Mouse (Mus musculus) kidney, embryonic 15.5 days (tissue): ENCODE data around the gene Cdh4. TPM values are rescaled to one million over a fixed set of nuclear protein-coding genes. Genes with fewer than 3 reads are reported as not detected.

Experiments used
- ATAC-seq: fragments of 200-750 bp; cut with Nextera tagmentation; replicated peaks from 2 replicates; pipeline ENCODE4 v1.8.0; 2017; ENCODE audit warnings: moderate TSS enrichment; ENCODE audit not compliant: low FRiP score
- H3K27ac ChIP-seq: fragments of 300-500 bp; sonication (generic); 2 replicates; pipeline ENCODE4 v1.5.1; 2015; ENCODE audit warnings: mild to moderate bottlenecking, inconsistent platforms
- H3K27me3 ChIP-seq: fragments of 300-500 bp; sonication (generic); 2 replicates; pipeline ENCODE4 v1.6.1; 2015; ENCODE audit warnings: inconsistent platforms
- H3K36me3 ChIP-seq: fragments of 300-500 bp; sonication (generic); 2 replicates; pipeline ENCODE4 v1.6.1; 2015; ENCODE audit warnings: inconsistent platforms
- H3K4me1 ChIP-seq: fragments of 300-500 bp; sonication (generic); 2 replicates; pipeline ENCODE4 v1.6.1; 2015; ENCODE audit warnings: inconsistent platforms
- H3K4me2 ChIP-seq: fragments of 300-500 bp; sonication (generic); 2 replicates; pipeline ENCODE4 v1.6.1; 2015; ENCODE audit warnings: moderate library complexity, mild to moderate bottlenecking, inconsistent platforms
- H3K4me3 ChIP-seq: fragments of 300-500 bp; sonication (generic); replicated peaks from 2 replicates; pipeline ENCODE4 v1.5.1; 2015; ENCODE audit warnings: mild to moderate bottlenecking, inconsistent platforms
- H3K9ac ChIP-seq: fragments of 300-500 bp; sonication (generic); 2 replicates; pipeline ENCODE4 v1.6.1; 2015; ENCODE audit warnings: mild to moderate bottlenecking, inconsistent platforms
- H3K9me3 ChIP-seq: fragments of 300-500 bp; sonication (generic); replicated peaks from 2 replicates; pipeline ENCODE4 v1.6.1; 2016; ENCODE audit warnings: inconsistent platforms
- WGBS: fragments of 180-500 bp; shearing (Covaris S2); methylation state at CpG from one replicate; pipeline ENCODE4 v1.1.7; 2015; ENCODE audit warnings: mixed read lengths; 5-methylcytosine and 5-hydroxymethylcytosine counted together
- polyA plus RNA-seq: library from polyadenylated mRNA; unstranded; fragments of >200 nt; fragmentation: Nextera tagmentation; extraction: Ambion mirVana; gene quantifications from 2 replicates; pipeline ENCODE4 v1.2.1, GENCODE M21; 2015

Gene Cdh4
- polyA plus RNA-seq, 1 experiment from 2014 or later: 23.2 TPM

- H3K36me3 ChIP-seq: no peaks in the 10 kb centered on the region
- H3K4me3 ChIP-seq: no peak overlapping the region
- no peak overlapping the region for H3K27ac ChIP-seq
- 76% methylated on average over 3 of the region's 3 CpGs for WGBS
- H3K4me2 ChIP-seq: no peak overlapping the region
- peaks cover 14% of the 10 kb centered on the region; the same call in 1 of the 2 replicates for H3K4me1 ChIP-seq
- no peak overlapping the region for H3K9ac ChIP-seq
- no peaks in the 10 kb centered on the region for H3K9me3 ChIP-seq
- ATAC-seq: no peak
- H3K27me3 ChIP-seq: no peaks in the 10 kb centered on the region
These were observed 348.5 kb downstream of the Cdh4 start for GRCm38 (mm10) chr2:179790684-179791083.

GRCm38 (mm10) chr2:179792426-179793133 is 350.3 kb downstream of the Cdh4 start:
- H3K4me1 ChIP-seq: 0 out of 2 replicates have a peak, but pooled peaks cover 5% of the 10 kb centered on the region
- ATAC-seq: no peak
- no peaks in the 10 kb centered on the region for H3K9me3 ChIP-seq
- WGBS: 47% methylated on average over 13 of the region's 13 CpGs
- H3K4me3 ChIP-seq: no peak overlapping the region
- no peak overlapping the region for H3K27ac ChIP-seq
- H3K36me3 ChIP-seq: no peaks in the 10 kb centered on the region
- H3K9ac ChIP-seq: no peak overlapping the region
- H3K27me3 ChIP-seq: no peaks in the 10 kb centered on the region
- no peak overlapping the region for H3K4me2 ChIP-seq

GRCm38 (mm10) chr2:179794354-179794753 is 352.1 kb downstream of the Cdh4 start:
- H3K27me3 ChIP-seq: no peaks in the 10 kb centered on the region
- no peak overlapping the region for H3K9ac ChIP-seq
- H3K27ac ChIP-seq: no peak overlapping the region
- H3K4me2 ChIP-seq: no peak overlapping the region
- no peaks in the 10 kb centered on the region for H3K36me3 ChIP-seq
- WGBS: 41% methylated on average over 1 of the region's 1 CpGs
- no peak for ATAC-seq
- H3K9me3 ChIP-seq: no peaks in the 10 kb centered on the region
- no peak overlapping the region for H3K4me3 ChIP-seq
- 0 out of 2 replicates have a peak, but pooled peaks cover 3% of the 10 kb centered on the region for H3K4me1 ChIP-seq

- H3K4me3 ChIP-seq: no peak overlapping the region
- no peaks in the 10 kb centered on the region for H3K9me3 ChIP-seq
- H3K9ac ChIP-seq: no peak overlapping the region
- WGBS: 75% methylated on average over 12 of the region's 12 CpGs
- H3K4me2 ChIP-seq: no peak overlapping the region
- H3K27me3 ChIP-seq: no peaks in the 10 kb centered on the region
- H3K36me3 ChIP-seq: no peaks in the 10 kb centered on the region
- no peak overlapping the region for H3K27ac ChIP-seq
- ATAC-seq: no peak
- H3K4me1 ChIP-seq: 0 out of 2 replicates have a peak, but pooled peaks cover 3% of the 10 kb centered on the region
These were observed 353.2 kb downstream of the Cdh4 start for GRCm38 (mm10) chr2:179795452-179795851.

GRCm38 (mm10) chr2:179799906-179800532 is 357.8 kb downstream of the Cdh4 start:
- H3K27me3 ChIP-seq: no peaks in the 10 kb centered on the region
- H3K9me3 ChIP-seq: no peaks in the 10 kb centered on the region
- H3K4me2 ChIP-seq: no peak overlapping the region
- no peak overlapping the region for H3K27ac ChIP-seq
- H3K4me1 ChIP-seq: no peaks in the 10 kb centered on the region
- no peak for ATAC-seq
- H3K36me3 ChIP-seq: no peaks in the 10 kb centered on the region
- WGBS: 85% methylated on average over 19 of the region's 19 CpGs
- no peak overlapping the region for H3K4me3 ChIP-seq
- no peak overlapping the region for H3K9ac ChIP-seq

GRCm38 (mm10) chr2:179801042-179801441 is 358.8 kb downstream of the Cdh4 start:
- 43% methylated on average over 7 of the region's 7 CpGs for WGBS
- Histone ChIP-seq H3K27me3 (no peaks in the 10 kb centered on the region), H3K36me3 (no peaks in the 10 kb centered on the region), H3K9ac (no peak overlapping the region), H3K9me3 (no peaks in the 10 kb centered on the region), H3K27ac (no peak overlapping the region), H3K4me3 (no peak overlapping the region), H3K4me2 (no peak overlapping the region), H3K4me1 (no peaks in the 10 kb centered on the region)
- ATAC-seq: no peak

- H3K9me3 ChIP-seq: no peaks in the 10 kb centered on the region
- H3K4me1 ChIP-seq: no peaks in the 10 kb centered on the region
- no peak overlapping the region for H3K9ac ChIP-seq
- 85% methylated on average over 1 of the region's 1 CpGs for WGBS
- no peaks in the 10 kb centered on the region for H3K36me3 ChIP-seq
- no peaks in the 10 kb centered on the region for H3K27me3 ChIP-seq
- H3K27ac ChIP-seq: no peak overlapping the region
- ATAC-seq: no peak
- no peak overlapping the region for H3K4me3 ChIP-seq
- H3K4me2 ChIP-seq: no peak overlapping the region
These were observed 360.2 kb downstream of the Cdh4 start for GRCm38 (mm10) chr2:179802411-179802810.

- no peaks in the 10 kb centered on the region for H3K27me3 ChIP-seq
- peaks cover 12% of the 10 kb centered on the region for H3K4me1 ChIP-seq
- no peak overlapping the region for H3K4me3 ChIP-seq
- H3K36me3 ChIP-seq: no peaks in the 10 kb centered on the region
- H3K9ac ChIP-seq: no peak overlapping the region
- H3K27ac ChIP-seq: no peak overlapping the region
- ATAC-seq: no peak
- no peaks in the 10 kb centered on the region for H3K9me3 ChIP-seq
- no peak overlapping the region for H3K4me2 ChIP-seq
- 79% methylated on average over 5 of the region's 5 CpGs for WGBS
These were observed 368.9 kb downstream of the Cdh4 start for GRCm38 (mm10) chr2:179811086-179811485.

GRCm38 (mm10) chr2:179813035-179813827 is 371.0 kb downstream of the Cdh4 start:
- no peak overlapping the region for H3K4me3 ChIP-seq
- H3K4me1 ChIP-seq: peaks cover 12% of the 10 kb centered on the region
- 69% methylated on average over 11 of the region's 11 CpGs for WGBS
- H3K4me2 ChIP-seq: no peak overlapping the region
- H3K9me3 ChIP-seq: no peaks in the 10 kb centered on the region
- no peaks in the 10 kb centered on the region for H3K36me3 ChIP-seq
- no peak for ATAC-seq
- H3K27me3 ChIP-seq: no peaks in the 10 kb centered on the region
- H3K9ac ChIP-seq: no peak overlapping the region
- no peak overlapping the region for H3K27ac ChIP-seq

GRCm38 (mm10) chr2:179824776-179825326 is 382.6 kb downstream of the Cdh4 start:
- H3K9me3 ChIP-seq: no peaks in the 10 kb centered on the region
- H3K4me2 ChIP-seq: peak overlapping the region; percentile 10
- no peak overlapping the region for H3K9ac ChIP-seq
- ATAC-seq: peak; percentile 59
- no peak overlapping the region for H3K4me3 ChIP-seq
- H3K4me1 ChIP-seq: peaks cover 51% of the 10 kb centered on the region
- H3K27ac ChIP-seq: no peak overlapping the region
- H3K36me3 ChIP-seq: no peaks in the 10 kb centered on the region
- H3K27me3 ChIP-seq: 0 out of 2 replicates have a peak, but pooled peaks cover 3% of the 10 kb centered on the region
- WGBS: 14% methylated on average over 18 of the region's 18 CpGs

- Histone ChIP-seq H3K27me3 (no peaks in the 10 kb centered on the region), H3K27ac (0 out of 2 replicates have a peak overlapping the region, but pooled peaks have one; percentile 1), H3K9me3 (no peaks in the 10 kb centered on the region), H3K36me3 (no peaks in the 10 kb centered on the region), H3K4me1 (peaks cover 37% of the 10 kb centered on the region), H3K9ac (no peak overlapping the region), H3K4me3 (no peak overlapping the region), H3K4me2 (no peak overlapping the region)
- ATAC-seq: no peak
- 68% methylated on average over 6 of the region's 6 CpGs for WGBS
These were observed 386.7 kb downstream of the Cdh4 start for GRCm38 (mm10) chr2:179828968-179829367.

- Histone ChIP-seq H3K4me2 (no peak overlapping the region), H3K27me3 (no peaks in the 10 kb centered on the region), H3K27ac (no peak overlapping the region), H3K9me3 (no peaks in the 10 kb centered on the region), H3K4me1 (peaks cover 28% of the 10 kb centered on the region), H3K9ac (no peak overlapping the region), H3K36me3 (no peaks in the 10 kb centered on the region), H3K4me3 (no peak overlapping the region)
- ATAC-seq: no peak
- WGBS: 25% methylated on average over 6 of the region's 6 CpGs
These were observed 387.7 kb downstream of the Cdh4 start for GRCm38 (mm10) chr2:179829972-179830371.
